Mouse (Mus musculus): Measurements from ENCODE around the gene 1700008O03Rik. TPM values are rescaled to one million over a fixed set of nuclear protein-coding genes. Genes with fewer than 3 reads are reported as not detected.
A peak's percentile ranks its signal among the peaks of the same experiment; 100 is the strongest.

The 1700008O03Rik gene
- total RNA-seq, 2 experiments from 2014 or later, result not detected

GRCm38 (mm10) chr7:44382541-44382940, 3.1 kb downstream of the 1700008O03Rik start:
- intact Hi-C loops (cut with DNase I), result no loop called here
- no peak for DNase-seq

- intact Hi-C loops (cut with DNase I), result loop anchor here (5.0 kb wide), 1 partner anchor 84 kb away; no protein-coding TSS in a partner anchor
- peak in 1 of 2 experiments; percentile 21 for DNase-seq
These were observed 7.3 kb downstream of the 1700008O03Rik start for GRCm38 (mm10) chr7:44378290-44378689.

DNA sequence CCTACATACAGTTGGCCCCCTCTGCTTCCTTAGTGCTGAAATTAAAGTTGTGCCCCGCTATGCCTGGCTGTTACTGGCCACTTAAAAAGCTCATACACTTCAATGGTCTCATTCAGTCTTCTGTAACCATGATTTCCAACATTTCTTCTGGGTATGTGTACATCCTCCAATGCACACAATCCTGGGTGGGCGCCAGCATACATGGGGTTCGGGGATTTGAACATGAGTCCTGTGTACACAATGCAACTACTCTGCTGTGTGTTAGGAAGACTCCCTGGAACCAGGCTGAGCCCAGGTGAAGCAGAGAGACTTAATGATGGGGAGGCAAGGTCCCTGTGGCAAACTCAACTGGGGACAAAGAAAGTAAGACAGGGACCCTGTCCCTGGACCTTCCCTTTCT, 9.8 kb downstream of the 1700008O03Rik start:
- DNase-seq, result no peak
- intact Hi-C loops (cut with DNase I), result loop anchor here (5.0 kb wide), 1 partner anchor 87 kb away; no protein-coding TSS in a partner anchor

GRCm38 (mm10) chr7:44375207-44375606, 10.4 kb downstream of the 1700008O03Rik start:
- intact Hi-C loops (cut with DNase I), result loop anchor here (5.0 kb wide), 1 partner anchor 87 kb away; no protein-coding TSS in a partner anchor
- no peak for DNase-seq

DNA sequence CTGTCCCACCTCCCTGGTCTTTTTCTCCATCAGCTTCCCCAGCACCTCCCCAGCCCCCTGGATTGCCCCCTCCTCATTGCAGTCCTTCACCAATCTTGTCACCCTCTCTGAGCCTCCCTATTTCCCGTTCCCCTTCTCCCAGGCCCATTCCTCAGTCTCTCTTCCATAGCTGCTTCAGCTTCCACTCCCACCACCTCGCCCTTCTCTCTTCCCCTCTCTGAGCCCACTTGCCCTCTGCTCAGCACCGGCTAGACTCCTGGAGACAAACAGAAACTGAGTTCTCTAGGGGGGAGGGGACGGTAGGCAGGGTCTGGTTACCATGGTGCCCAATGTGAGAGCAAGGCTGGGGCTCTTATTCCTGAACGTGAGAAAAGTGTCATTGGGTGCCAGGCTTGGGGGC, 10.9 kb downstream of the 1700008O03Rik start:
- intact Hi-C loops (cut with DNase I), result loop anchor here (5.0 kb wide), 1 partner anchor 88 kb away; no protein-coding TSS in a partner anchor
- no peak for DNase-seq

DNA sequence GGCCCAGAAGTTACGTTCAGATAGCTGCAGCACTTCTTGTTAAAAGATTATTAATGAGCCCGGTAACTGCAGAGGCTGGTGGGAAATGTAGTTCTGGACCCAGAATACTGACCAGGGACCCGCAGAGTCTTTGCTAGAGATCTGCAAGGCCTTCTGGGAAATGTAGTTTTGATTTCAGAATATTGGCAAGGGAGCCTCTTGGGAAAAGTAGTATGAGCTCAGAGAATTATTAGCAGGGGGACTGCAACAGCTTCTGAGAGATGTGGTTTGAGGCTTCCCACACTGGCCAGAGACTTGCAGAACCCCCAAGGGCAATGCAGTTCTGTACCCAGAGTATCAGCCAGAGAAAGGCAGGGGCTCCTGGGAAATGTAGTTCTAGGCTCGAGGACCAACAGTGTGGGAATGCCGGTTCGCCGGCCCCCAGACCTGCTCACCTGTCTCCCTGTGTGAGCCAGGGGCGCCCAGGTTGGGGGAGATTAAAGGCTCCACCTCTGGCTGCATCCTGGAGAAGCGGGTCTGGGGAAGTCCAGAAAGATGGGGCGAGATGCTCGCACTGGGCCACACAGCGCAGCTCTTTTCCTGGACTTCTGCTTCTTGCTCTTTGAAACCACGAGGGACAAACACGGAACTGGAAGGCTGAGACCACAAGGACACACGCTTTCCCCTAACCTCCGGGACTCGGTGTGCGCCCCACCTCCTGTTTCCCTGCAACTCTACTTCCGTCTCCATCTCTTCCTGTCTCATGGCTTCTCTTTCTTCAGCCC, 11.5 kb downstream of the 1700008O03Rik start:
- DNase-seq, result peak; percentile 72 to 77
- intact Hi-C loops (cut with DNase I), result no loop called here

DNA sequence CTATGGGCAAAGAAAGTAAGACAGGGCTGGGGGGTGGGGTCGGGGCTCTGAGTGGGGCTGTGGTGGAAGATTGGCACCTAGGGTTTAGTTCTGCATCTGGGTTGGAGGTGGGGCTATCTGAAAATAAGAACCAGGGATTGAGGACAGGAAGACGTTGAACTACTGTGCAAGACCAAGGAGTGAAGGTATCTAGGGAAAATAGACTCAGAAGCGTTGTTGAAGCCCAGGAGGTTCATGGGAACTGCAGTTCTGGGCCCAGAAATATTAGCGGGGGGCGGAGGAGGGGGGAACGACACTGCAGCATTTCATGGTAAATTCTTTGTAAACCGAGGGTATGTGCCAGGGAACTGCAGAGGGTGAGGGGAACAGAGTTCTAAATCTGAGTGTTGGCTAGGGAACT, 12.2 kb downstream of the 1700008O03Rik start:
- intact Hi-C loops (cut with DNase I), result no loop called here
- DNase-seq, result no peak

- no peak for DNase-seq
- intact Hi-C loops (cut with DNase I), result no loop called here
These were observed 12.9 kb downstream of the 1700008O03Rik start for GRCm38 (mm10) chr7:44372678-44373077.

GRCm38 (mm10) chr7:44360792-44361301, 24.8 kb downstream of the 1700008O03Rik start:
- no peak for DNase-seq
- intact Hi-C loops (cut with DNase I), result no loop called here

GRCm38 (mm10) chr7:44359908-44360672, 25.5 kb downstream of the 1700008O03Rik start:
- DNase-seq, result peak; percentile 79 to 83
- intact Hi-C loops (cut with DNase I), result no loop called here

- intact Hi-C loops (cut with DNase I), result no loop called here
- DNase-seq, result no peak
These were observed 26.6 kb downstream of the 1700008O03Rik start for GRCm38 (mm10) chr7:44358886-44359654.

DNA sequence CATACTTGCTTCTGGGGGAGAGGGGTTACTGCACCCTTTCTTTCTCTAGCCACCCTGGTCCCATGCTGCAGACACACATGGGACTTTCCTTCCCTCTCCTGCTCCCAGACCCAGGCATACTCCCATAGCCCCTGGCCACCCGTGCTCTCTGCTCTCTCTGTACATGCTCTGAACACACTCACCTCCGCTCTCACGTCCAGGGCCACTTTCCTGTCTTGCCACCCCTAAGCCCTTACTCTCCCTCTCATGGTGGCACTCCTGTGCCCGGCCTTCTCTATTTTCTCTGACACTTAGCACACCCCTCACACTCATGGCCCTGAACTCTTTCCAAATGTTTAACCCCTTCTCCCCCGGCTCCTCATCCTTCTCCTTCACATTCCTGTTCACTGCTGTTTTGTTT, 27.6 kb downstream of the 1700008O03Rik start:
- intact Hi-C loops (cut with DNase I), result no loop called here
- DNase-seq, result no peak

- DNase-seq, result no peak
- intact Hi-C loops (cut with DNase I), result no loop called here
These were observed 28.1 kb downstream of the 1700008O03Rik start for GRCm38 (mm10) chr7:44357531-44357930.

DNA sequence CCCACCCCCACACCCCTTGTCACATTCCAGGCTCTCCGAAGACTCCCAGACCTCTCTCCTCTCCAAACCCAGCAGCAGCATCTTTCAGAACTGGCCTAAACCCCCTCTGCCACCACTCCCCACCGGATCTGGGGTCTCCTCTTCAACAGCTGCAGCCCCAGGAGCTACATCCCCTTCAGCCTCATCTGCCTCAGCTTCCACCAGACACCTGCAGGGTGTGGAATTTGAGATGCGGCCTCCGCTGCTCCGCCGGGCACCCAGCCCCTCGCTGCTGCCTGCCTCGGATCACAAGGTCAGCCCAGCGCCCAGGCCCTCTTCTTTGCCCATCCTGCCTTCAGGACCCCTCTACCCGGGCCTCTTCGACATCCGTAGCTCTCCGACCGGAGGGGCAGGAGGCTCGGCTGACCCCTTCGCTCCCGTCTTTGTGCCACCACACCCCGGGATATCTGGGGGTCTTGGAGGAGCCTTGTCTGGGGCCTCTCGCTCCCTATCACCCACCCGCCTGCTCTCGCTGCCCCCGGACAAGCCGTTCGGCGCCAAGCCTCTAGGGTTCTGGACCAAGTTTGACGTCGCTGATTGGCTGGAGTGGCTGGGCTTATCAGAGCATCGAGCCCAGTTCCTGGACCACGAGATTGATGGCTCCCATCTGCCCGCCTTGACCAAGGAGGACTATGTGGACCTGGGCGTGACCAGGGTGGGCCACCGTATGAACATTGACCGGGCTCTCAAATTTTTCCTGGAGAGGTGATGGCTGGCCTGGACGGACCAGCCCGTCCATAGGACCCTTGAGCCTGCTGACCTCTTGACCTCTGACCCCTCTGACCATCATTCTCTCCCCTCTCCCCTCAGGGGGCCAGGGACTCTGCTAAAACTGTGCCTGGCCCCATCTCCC, 28.8 kb downstream of the 1700008O03Rik start:
- no peak for DNase-seq
- intact Hi-C loops (cut with DNase I), result no loop called here

DNA sequence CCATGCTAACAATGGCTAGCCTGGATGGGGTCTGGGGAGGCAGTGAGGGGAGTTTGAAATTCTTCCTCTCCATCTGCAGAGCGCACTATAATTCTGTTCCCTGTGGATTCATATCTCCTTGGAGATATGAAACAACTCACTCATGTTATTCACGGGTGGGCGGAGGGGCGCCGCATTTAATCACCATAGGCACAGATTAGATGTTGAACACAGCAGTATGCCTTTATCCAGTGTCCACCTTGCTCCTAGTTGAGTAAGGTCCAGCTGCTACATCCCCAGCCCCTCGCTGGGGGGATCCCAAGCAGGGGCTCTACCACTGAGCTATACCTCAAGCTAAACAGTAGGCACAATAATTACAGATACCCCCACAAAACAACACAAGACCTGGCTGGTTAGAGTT, 30.2 kb downstream of the 1700008O03Rik start:
- intact Hi-C loops (cut with DNase I), result no loop called here
- DNase-seq, result no peak

GRCm38 (mm10) chr7:44353601-44354340, 31.8 kb downstream of the 1700008O03Rik start:
- intact Hi-C loops (cut with DNase I), result no loop called here
- no peak for DNase-seq

DNA sequence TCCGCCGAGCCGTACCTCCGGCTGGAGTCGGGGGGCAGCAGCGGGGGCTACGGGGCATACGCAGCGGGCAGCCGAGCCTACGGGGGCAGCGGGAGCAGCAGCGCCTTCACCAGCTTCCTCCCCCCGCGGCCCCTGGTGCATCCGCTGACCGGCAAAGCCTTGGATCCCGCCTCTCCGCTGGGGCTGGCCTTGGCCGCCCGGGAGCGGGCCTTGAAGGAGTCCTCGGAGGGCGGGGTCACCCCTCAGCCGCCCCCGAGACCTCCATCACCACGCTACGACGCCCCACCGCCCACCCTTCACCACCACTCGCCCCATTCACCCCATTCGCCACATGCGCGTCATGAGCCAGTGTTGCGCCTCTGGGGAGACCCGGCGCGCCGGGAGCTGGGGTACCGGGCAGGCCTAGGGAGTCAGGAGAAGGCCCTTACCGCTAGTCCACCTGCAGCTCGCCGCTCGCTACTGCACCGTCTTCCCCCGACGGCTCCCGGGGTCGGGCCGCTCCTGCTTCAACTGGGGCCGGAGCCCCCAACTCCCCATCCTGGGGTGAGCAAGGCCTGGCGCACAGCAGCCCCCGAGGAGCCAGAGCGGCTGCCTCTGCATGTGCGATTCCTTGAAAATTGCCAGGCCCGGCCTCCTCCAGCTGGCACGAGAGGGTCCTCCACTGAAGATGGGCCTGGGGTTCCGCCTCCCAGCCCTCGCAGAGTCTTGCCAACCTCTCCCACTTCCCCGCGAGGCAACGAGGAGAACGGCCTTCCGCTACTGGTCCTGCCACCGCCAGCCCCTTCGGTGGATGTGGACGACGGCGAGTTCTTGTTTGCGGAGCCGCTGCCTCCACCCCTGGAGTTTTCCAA, 32.6 kb downstream of the 1700008O03Rik start:
- no peak for DNase-seq
- intact Hi-C loops (cut with DNase I), result no loop called here
